Mouse (Mus musculus) CH12.LX (cell line): ENCODE measurements around the gene Tacc2.

Experiments used
- CTCF ChIP-seq, 2 experiments: IDR thresholded peaks in 1 of 2; conservative IDR thresholded peaks in 1 of 2; 2 replicates each; pipeline ENCODE4 v1.5.1; 2011 to 2012; ENCODE audit warnings: low read depth in 2 of 2, low read length in 2 of 2, improper control_type of control experiment in 1 of 2, inconsistent platforms in 1 of 2, mild to moderate bottlenecking in 1 of 2, moderate library complexity in 1 of 2
- ELF1 ChIP-seq: IDR thresholded peaks from 2 replicates; pipeline ENCODE4 v1.6.1; 2014; ENCODE audit warnings: low read depth, mild to moderate bottlenecking, inconsistent platforms, low read length, improper control_type of control experiment
- EP300 ChIP-seq: IDR thresholded peaks from 2 replicates; pipeline ENCODE4 v1.6.1; 2011; ENCODE audit warnings: low read length, improper control_type of control experiment
- ETS1 ChIP-seq: conservative IDR thresholded peaks from 2 replicates; pipeline ENCODE4 v1.6.1; 2012; ENCODE audit warnings: low read depth, mild to moderate bottlenecking, inconsistent platforms, low read length, improper control_type of control experiment, moderate library complexity
- HCFC1 ChIP-seq: IDR thresholded peaks from 2 replicates; pipeline ENCODE4 v1.6.1; 2012; ENCODE audit warnings: low read depth, mild to moderate bottlenecking, inconsistent platforms, low read length, improper control_type of control experiment
- JUND ChIP-seq: conservative IDR thresholded peaks from 2 replicates; pipeline ENCODE4 v1.6.1; 2011; ENCODE audit warnings: low read depth, low read length, improper control_type of control experiment
- MYC ChIP-seq: IDR thresholded peaks from 2 replicates; pipeline ENCODE4 v1.6.1; 2011; ENCODE audit warnings: low read depth, mild to moderate bottlenecking, improper control_type of control experiment, low read length
- NRF1 ChIP-seq: IDR thresholded peaks from 2 replicates; pipeline ENCODE4 v1.6.1; 2014; ENCODE audit warnings: low read depth, mild to moderate bottlenecking, inconsistent platforms, low read length, improper control_type of control experiment, moderate library complexity
- POLR2A ChIP-seq: IDR thresholded peaks from 2 replicates; pipeline ENCODE4 v1.6.1; 2011; ENCODE audit warnings: low read depth, mild to moderate bottlenecking, improper control_type of control experiment, low read length
- POLR2AphosphoS2 ChIP-seq: IDR thresholded peaks from 2 replicates; pipeline ENCODE4 v1.6.1; 2011; ENCODE audit warnings: low read depth, low read length, improper control_type of control experiment
- RCOR1 ChIP-seq: conservative IDR thresholded peaks from 2 replicates; pipeline ENCODE4 v1.6.1; 2012; ENCODE audit warnings: low read depth, mild to moderate bottlenecking, inconsistent platforms, low read length, improper control_type of control experiment
- UBTF ChIP-seq: IDR thresholded peaks from 2 replicates; pipeline ENCODE4 v1.6.1; 2012; ENCODE audit warnings: low read depth, mild to moderate bottlenecking, inconsistent platforms, low read length, improper control_type of control experiment, moderate library complexity

DNA sequence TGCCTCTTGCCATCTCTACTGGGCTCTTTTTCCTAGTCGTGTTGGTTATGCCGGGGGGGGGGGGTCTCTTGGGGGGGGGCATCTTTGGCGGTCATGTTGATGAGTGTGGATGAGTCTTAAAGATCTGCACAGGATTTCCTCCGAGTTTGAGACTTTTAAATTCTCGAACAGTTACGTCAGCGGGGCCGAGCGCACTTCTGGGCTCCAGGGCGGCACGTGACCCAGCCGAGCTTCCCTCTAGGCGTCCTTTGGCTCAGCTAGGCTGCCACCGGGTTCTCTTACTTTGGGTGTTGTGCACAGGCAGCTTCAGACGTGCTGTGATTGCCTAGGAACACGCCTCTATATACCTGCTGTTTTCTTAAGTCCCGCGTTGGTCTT is 69.5 kb downstream of the Tacc2 start:
- TF ChIP-seq ETS1 (no peak), POLR2AphosphoS2 (no peak), JUND (no peak), POLR2A (no peak), CTCF (conservative IDR thresholded peaks at IDR 0.05 in 1 of 2, IDR thresholded peaks at IDR 0.05 in 1 of 2; ENCODE audit: low read depth in 2 of 2, low read length in 2 of 2) (no peak), MYC (no peak), EP300 (no peak), UBTF (no peak), NRF1 (no peak), ELF1 (no peak), RCOR1 (no peak), HCFC1 (no peak)
